Mouse (Mus musculus): Measurements from ENCODE around the gene 1700018F24Rik. TPM values are rescaled to one million over a fixed set of nuclear protein-coding genes. Genes with fewer than 3 reads are reported as not detected.
A peak's percentile ranks its signal among the peaks of the same experiment; 100 is the strongest.
"Not testable (repeated sequence)": the region's sequence is repeated elsewhere in the genome, so short reads cannot be mapped to it uniquely, and the experiment has no call there.

The 1700018F24Rik gene
- polyA plus RNA-seq, 1 experiment from 2014 or later = not detected

DNA sequence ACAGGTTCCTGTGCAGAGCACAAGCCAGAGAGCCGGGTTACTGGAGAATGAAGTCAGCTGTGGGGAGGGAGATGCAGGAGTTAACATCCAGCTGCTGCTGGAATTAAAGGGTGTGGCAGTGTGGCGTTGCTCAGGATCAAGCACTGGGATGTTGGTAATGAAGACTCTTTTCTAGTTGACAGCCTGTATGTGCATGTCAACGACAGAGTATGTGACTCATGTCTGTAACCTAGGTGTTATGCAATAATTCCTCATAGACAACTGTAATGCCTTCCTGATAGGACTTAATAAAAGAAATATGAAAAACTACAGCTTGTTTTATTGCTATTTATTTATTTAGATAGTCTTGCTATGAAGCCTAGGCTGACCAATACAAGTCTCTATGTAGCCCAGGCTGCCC, 26.1 kb downstream of the 1700018F24Rik start:
- ATAC-seq (replicated peaks; ENCODE audit: low FRiP score, low TSS enrichment, low read depth) (no peak), DNase-seq (ENCODE audit: low spot score) (no peak)

DNA sequence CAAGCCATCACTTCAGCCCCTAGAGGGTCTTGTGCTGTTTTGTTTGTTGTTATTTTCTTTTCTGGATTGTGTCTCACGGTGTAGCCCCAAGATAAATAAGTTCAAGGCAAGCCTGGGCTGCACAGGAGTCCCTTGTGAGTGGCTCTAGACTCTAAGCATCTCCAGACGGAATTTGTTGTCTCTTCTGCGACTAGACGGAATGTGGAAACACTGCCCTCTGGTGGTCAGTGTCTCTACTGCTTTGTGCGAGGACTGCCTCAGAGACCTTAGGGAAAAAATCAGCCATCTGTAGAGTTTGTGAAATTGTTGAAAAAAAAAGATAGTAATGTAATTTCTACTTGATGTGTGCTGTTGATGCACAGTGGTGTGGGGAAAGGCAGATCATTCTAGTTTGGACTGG, 26.9 kb downstream of the 1700018F24Rik start:
- ATAC-seq (replicated peaks; ENCODE audit: low FRiP score, low TSS enrichment, low read depth) = peak; percentile 55; the same call in 1 of the 2 replicates

More for the DNA sequence above, 26.1 kb downstream of the 1700018F24Rik start:
- 58% methylated on average over 3 of the region's 3 CpGs for WGBS
- no peak overlapping the region for H3K9ac ChIP-seq (ENCODE audit: low read length)
- no peak overlapping the region for H3K4me3 ChIP-seq (ENCODE audit: low read depth, low read length)
- H3K9me3 ChIP-seq (ENCODE audit: control insufficient read depth, low read length) = no peaks in the 10 kb centered on the region
- H3K36me3 ChIP-seq (ENCODE audit: control insufficient read depth, insufficient read depth, low read length) = no peaks in the 10 kb centered on the region
- H3K4me1 ChIP-seq (replicated peaks; ENCODE audit: control insufficient read depth, insufficient read depth, low read length) = no peaks in the 10 kb centered on the region
- H3K27me3 ChIP-seq (replicated peaks; ENCODE audit: control insufficient read depth, insufficient read depth, low read length) = no peaks in the 10 kb centered on the region
- no peak overlapping the region for H3K4me2 ChIP-seq (ENCODE audit: low read length)
- H3K27ac ChIP-seq (ENCODE audit: low read depth) = no peak overlapping the region

DNA sequence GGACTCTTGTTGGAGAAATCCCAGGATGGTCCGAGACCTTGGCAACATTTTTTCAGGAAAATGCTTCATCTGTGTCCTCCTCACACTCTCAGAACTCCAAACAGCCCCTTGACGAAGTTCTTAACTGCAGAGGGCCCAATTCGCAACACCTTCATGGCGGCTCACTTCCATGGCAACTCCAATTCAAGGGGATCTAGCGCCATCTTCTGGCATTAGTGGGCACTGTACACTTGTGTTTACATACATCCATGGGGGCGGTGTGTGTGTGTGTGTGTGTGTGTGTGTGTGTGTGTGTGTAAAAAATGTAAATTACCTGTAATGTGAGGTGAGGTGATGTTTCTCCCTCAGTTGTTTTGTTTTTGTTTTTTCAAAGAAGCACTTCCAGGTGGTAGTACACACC, 28.6 kb downstream of the 1700018F24Rik start:
- DNase-seq (ENCODE audit: low spot score) = no peak
- H3K9ac ChIP-seq (ENCODE audit: low read length) = no peak overlapping the region
- no peaks in the 10 kb centered on the region for H3K4me1 ChIP-seq (replicated peaks; ENCODE audit: control insufficient read depth, insufficient read depth, low read length)
- ATAC-seq (replicated peaks; ENCODE audit: low FRiP score, low TSS enrichment, low read depth) = no peak
- H3K4me3 ChIP-seq (ENCODE audit: low read depth, low read length) = no peak overlapping the region
- H3K9me3 ChIP-seq (ENCODE audit: control insufficient read depth, low read length) = no peaks in the 10 kb centered on the region
- no peaks in the 10 kb centered on the region for H3K36me3 ChIP-seq (ENCODE audit: control insufficient read depth, insufficient read depth, low read length)
- WGBS = 50% methylated on average over 6 of the region's 6 CpGs
- no peak overlapping the region for H3K27ac ChIP-seq (ENCODE audit: low read depth)
- no peaks in the 10 kb centered on the region for H3K27me3 ChIP-seq (replicated peaks; ENCODE audit: control insufficient read depth, insufficient read depth, low read length)
- no peak overlapping the region for H3K4me2 ChIP-seq (ENCODE audit: low read length)

More for the DNA sequence above, 26.9 kb downstream of the 1700018F24Rik start:
- Histone ChIP-seq H3K4me2 (ENCODE audit: low read length) (no peak overlapping the region), H3K27me3 (replicated peaks; ENCODE audit: control insufficient read depth, insufficient read depth, low read length) (no peaks in the 10 kb centered on the region), H3K4me3 (ENCODE audit: low read depth, low read length) (no peak overlapping the region), H3K4me1 (replicated peaks; ENCODE audit: control insufficient read depth, insufficient read depth, low read length) (no peaks in the 10 kb centered on the region), H3K36me3 (ENCODE audit: control insufficient read depth, insufficient read depth, low read length) (no peaks in the 10 kb centered on the region), H3K9me3 (ENCODE audit: control insufficient read depth, low read length) (no peaks in the 10 kb centered on the region), H3K9ac (ENCODE audit: low read length) (no peak overlapping the region), H3K27ac (ENCODE audit: low read depth) (no peak overlapping the region)
- 1% methylated on average over 5 of the region's 5 CpGs for WGBS
- peak; percentile 85 for DNase-seq (ENCODE audit: low spot score)

DNA sequence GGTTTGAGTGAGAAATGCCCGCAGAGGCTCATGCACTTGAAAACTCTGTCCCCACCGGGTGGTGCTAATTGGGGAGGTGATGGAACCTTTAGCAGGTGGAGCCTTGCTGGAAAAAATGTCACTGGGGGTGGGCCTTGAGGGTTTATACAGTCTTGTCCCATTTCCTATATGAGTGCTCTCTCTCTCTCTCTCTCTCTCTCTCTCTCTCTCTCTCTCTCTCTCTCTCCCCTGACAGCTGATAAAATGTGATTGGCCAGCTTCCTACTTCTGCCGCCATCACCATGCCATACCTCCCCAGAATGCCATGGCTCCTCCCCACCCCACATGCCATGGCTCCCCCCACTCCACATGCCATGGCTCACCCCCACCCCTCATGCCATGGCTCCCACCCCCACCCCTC, 32.3 kb downstream of the 1700018F24Rik start:
- no peak overlapping the region for H3K4me3 ChIP-seq (ENCODE audit: low read depth, low read length)

DNA sequence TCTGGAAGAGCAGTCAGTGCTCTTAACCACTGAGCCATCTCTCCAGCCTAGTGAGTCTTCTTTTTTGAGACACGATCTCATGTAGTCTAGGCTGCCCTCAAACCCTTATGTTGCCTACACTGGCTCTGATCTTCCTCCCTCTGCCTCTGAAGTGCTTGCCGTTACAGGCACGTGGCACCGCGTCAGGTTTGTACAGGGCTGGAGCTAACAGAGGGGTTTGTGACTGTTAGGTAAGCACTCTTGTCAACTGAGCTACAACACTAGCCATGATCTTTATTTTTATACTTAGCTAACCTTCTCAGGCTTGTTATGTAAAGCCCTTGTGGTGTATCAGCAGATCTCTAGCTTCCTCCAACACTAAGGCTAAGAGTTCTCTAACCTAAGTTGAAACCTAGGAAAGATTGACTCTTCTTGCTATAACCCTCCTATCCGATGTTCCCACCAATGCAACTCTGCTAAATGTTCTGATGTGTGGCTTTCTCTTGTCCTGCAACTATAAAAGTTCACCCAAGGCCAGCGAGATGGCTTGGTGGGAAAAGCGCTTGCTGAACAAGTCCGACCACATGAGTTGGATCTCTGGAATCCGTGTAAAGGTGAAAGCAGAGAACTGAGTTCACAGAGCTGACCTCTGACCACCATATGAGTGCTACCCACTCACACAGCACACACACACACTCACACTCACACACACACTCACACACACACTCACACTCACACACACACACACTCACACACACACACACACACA, 39.2 kb downstream of the 1700018F24Rik start:
- Histone ChIP-seq H3K4me3 (ENCODE audit: low read depth, low read length) (no peak overlapping the region), H3K4me2 (ENCODE audit: low read length) (no peak overlapping the region), H3K4me1 (replicated peaks; ENCODE audit: control insufficient read depth, insufficient read depth, low read length) (peaks cover 7% of the 10 kb centered on the region), H3K9me3 (ENCODE audit: control insufficient read depth, low read length) (no peaks in the 10 kb centered on the region), H3K36me3 (ENCODE audit: control insufficient read depth, insufficient read depth, low read length) (no peaks in the 10 kb centered on the region), H3K9ac (ENCODE audit: low read length) (no peak overlapping the region), H3K27me3 (replicated peaks; ENCODE audit: control insufficient read depth, insufficient read depth, low read length) (no peaks in the 10 kb centered on the region), H3K27ac (ENCODE audit: low read depth) (no peak overlapping the region)
- 82% methylated on average over 10 of the region's 10 CpGs for WGBS
- DNase-seq (ENCODE audit: low spot score) = no peak
- no peak for ATAC-seq (replicated peaks; ENCODE audit: low FRiP score, low TSS enrichment, low read depth)

More for the DNA sequence above, 32.3 kb downstream of the 1700018F24Rik start:
- no peaks in the 10 kb centered on the region for H3K27me3 ChIP-seq (replicated peaks; ENCODE audit: control insufficient read depth, insufficient read depth, low read length)
- H3K9me3 ChIP-seq (ENCODE audit: control insufficient read depth, low read length) = no peaks in the 10 kb centered on the region
- no peaks in the 10 kb centered on the region for H3K4me1 ChIP-seq (replicated peaks; ENCODE audit: control insufficient read depth, insufficient read depth, low read length)
- DNase-seq (ENCODE audit: low spot score) (no peak), ATAC-seq (replicated peaks; ENCODE audit: low FRiP score, low TSS enrichment, low read depth) (no peak)
- H3K36me3 ChIP-seq (ENCODE audit: control insufficient read depth, insufficient read depth, low read length) = no peaks in the 10 kb centered on the region
- no peak overlapping the region for H3K4me2 ChIP-seq (ENCODE audit: low read length)
- no peak overlapping the region for H3K9ac ChIP-seq (ENCODE audit: low read length)
- WGBS = 58% methylated on average over 3 of the region's 3 CpGs
- H3K27ac ChIP-seq (ENCODE audit: low read depth) = no peak overlapping the region

DNA sequence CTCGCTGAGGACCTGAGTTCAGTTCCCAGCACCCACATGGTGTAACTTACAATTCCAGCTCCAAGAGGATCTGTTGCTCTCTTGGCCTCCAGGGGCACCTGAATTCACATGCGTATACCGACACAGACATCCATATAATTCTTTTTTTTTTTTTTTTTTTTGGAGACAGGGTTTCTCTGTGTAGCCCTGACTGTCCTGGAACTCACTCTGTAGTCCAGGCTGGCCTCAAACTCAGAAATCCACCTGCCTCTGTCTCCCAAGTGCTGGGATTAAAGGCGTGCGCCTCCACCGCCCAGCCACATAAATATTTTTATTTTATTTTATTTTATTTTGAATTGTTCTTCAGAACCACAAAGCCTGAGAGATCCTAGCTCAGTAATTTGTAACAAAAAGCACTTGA, 40.4 kb downstream of the 1700018F24Rik start:
- 0 out of 2 replicates have a peak, but pooled peaks have one; percentile 17 for ATAC-seq (replicated peaks; ENCODE audit: low FRiP score, low TSS enrichment, low read depth)
- not testable (repeated sequence) for H3K36me3 ChIP-seq (ENCODE audit: control insufficient read depth, insufficient read depth, low read length); DNase-seq (ENCODE audit: low spot score); H3K27me3 ChIP-seq (replicated peaks; ENCODE audit: control insufficient read depth, insufficient read depth, low read length); H3K9me3 ChIP-seq (ENCODE audit: control insufficient read depth, low read length); H3K4me1 ChIP-seq (replicated peaks; ENCODE audit: control insufficient read depth, insufficient read depth, low read length)
- Histone ChIP-seq H3K4me2 (ENCODE audit: low read length) (peak overlapping the region; percentile 76), H3K9ac (ENCODE audit: low read length) (peak overlapping the region; percentile 87), H3K27ac (ENCODE audit: low read depth) (peak overlapping the region; percentile 73), H3K4me3 (ENCODE audit: low read depth, low read length) (peak overlapping the region; percentile 85)
- WGBS = 51% methylated on average over 6 of the region's 6 CpGs

DNA sequence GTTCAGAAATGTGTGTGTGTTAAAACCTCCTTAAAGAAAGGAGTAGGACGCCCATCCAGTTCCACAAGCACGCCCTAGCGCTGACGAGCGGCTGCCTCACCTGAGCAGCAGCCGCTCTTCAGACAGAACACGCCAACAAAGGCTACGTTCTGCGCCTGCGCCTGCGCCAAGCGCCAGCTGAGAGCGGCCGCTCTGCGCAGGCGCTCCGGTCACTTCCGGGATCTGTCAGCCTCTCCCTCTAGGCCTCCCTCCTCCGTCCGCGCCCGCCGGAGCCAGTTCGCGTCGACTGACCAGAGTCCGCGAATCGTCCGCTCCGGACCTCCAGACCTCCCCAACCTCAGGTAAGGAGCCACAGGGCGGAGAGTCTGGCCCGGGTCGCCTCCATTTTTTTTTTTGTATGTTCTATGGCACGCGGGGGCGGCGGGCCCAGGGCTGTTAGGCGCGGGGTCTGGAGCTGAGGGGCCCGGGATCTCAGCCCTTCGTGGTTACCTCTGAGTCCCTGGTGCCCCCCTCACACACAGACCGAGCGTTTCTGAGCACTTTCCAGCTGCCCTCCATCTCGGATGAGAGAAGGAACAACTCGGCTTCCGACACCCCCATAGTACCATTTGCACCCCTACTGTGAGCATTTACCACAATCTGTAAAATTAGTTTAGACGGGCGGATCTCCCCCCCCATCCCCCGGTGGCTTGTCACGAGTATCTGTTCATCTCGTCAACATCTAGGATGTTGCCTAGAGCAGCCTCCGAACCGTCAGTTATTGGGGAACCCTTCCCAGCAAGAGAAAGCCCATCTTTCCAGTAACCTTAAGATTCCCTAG, 41.1 kb downstream of the 1700018F24Rik start, which contains the start of the genes Arpc1a and Kpna7:
TSS of gene Arpc1a (plus strand) at position 199 of the 820 bp plus-strand sequence.
TSS of gene Kpna7 (minus strand) at position 399 of the 820 bp plus-strand sequence.
- Histone ChIP-seq H3K27me3 (replicated peaks; ENCODE audit: control insufficient read depth, insufficient read depth, low read length) (no peaks in the 10 kb centered on the region), H3K4me1 (replicated peaks; ENCODE audit: control insufficient read depth, insufficient read depth, low read length) (peaks cover 7% of the 10 kb centered on the region), H3K9me3 (ENCODE audit: control insufficient read depth, low read length) (no peaks in the 10 kb centered on the region), H3K4me2 (ENCODE audit: low read length) (peak within 1 kb of the TSS; percentile 76), H3K36me3 (ENCODE audit: control insufficient read depth, insufficient read depth, low read length) (peaks cover 4% of the 10 kb centered on the region; the same call in 1 of the 2 replicates), H3K9ac (ENCODE audit: low read length) (peak within 1 kb of the TSS; percentile 87), H3K4me3 (ENCODE audit: low read depth, low read length) (peak within 1 kb of the TSS; percentile 85), H3K27ac (ENCODE audit: low read depth) (peak within 1 kb of the TSS; percentile 73)
- DNase-seq (ENCODE audit: low spot score) = peak; percentile 90
- ATAC-seq (replicated peaks; ENCODE audit: low FRiP score, low TSS enrichment, low read depth) = peak; percentile 97
- under 1% methylated on average over 54 of the region's 54 CpGs for WGBS

DNA sequence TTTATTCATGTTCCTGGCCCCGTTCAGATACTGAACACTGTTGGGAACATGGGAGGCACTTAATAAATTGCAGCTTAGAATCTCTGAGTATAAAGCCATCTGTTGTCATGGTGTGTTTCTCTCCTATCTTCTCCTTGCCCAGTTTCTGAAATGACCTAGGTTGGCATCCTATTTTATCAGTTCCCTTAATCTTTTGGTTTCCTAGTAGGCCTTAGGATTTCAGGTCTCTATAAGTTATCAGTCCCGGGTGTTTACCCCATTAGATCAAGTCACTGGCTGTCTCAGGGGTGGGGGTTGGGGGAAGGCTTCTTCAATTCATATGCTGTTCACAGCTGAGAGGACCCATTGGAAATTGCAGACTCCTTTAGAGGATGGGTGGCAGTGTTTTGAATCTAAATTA, 42.0 kb downstream of the 1700018F24Rik start:
- H3K4me3 ChIP-seq (ENCODE audit: low read depth, low read length) = peak overlapping the region; percentile 85
- peak overlapping the region; percentile 87 for H3K9ac ChIP-seq (ENCODE audit: low read length)
- DNase-seq (ENCODE audit: low spot score) = no peak
- WGBS = 49% methylated on average over 2 of the region's 2 CpGs
- H3K9me3 ChIP-seq (ENCODE audit: control insufficient read depth, low read length) = no peaks in the 10 kb centered on the region
- peak overlapping the region; percentile 76 for H3K4me2 ChIP-seq (ENCODE audit: low read length)
- no peak for ATAC-seq (replicated peaks; ENCODE audit: low FRiP score, low TSS enrichment, low read depth)
- H3K36me3 ChIP-seq (ENCODE audit: control insufficient read depth, insufficient read depth, low read length) = peaks cover 11% of the 10 kb centered on the region; the same call in 1 of the 2 replicates
- no peak overlapping the region for H3K27ac ChIP-seq (ENCODE audit: low read depth)
- H3K27me3 ChIP-seq (replicated peaks; ENCODE audit: control insufficient read depth, insufficient read depth, low read length) = no peaks in the 10 kb centered on the region
- H3K4me1 ChIP-seq (replicated peaks; ENCODE audit: control insufficient read depth, insufficient read depth, low read length) = peaks cover 7% of the 10 kb centered on the region
